23 mouse cellular contexts compared by ENCODE assay signal in the genomic region with DNA sequence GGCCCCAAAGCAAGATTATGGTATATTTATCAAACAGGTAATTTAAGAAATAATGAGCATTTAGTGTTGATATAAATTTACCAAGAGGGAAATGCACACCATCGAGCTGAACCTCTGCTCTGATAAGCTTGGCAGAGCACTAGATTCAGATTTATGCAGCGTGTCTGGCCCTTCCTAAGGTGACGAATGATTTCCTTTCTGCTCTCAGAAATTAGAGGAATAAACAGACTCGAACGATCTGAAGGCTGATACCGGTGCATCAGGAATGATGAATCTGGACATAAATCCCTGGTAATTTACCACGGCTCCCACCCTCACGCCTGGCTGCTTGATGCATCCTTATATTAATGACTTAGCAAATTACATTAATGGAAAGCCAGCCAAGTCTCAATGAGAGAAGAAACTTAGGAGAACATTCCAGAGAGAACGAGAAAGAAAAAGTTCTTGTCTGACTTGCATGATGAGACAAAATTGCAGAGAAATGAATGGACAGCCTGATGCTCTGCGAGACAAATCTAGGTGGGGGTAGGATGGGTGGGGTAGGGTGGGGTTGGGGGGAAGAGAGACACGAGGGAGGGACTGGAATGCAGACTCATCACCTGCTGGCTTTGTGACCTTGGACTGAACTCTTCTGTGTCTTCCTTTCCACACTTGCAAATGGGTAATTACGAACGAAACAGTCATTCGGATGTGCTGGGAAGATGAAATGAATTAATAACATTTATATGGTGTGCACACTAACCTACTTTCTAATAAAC.
"Had no signal": no experiment of that assay in that cellular context is flagged by ENCODE, and none has a peak within 500 bp of the region (broad histone marks: within the 10 kb centered on the region; RNA-seq: fewer than 3 reads in every experiment).

No protein-coding gene starts in this region.

- ATAC-seq: liver, postnatal 0 days had no signal

- H3K9ac ChIP-seq: limb, embryonic 12.5 days; limb, embryonic 15.5 days; liver, embryonic 14.5 days; liver, postnatal 0 days; lung, embryonic 15.5 days; neural tube, embryonic 12.5 days; neural tube, embryonic 15.5 days; stomach, embryonic 15.5 days had no signal

- H3K27me3 ChIP-seq: limb, embryonic 12.5 days; limb, embryonic 15.5 days; lung, embryonic 15.5 days; neural tube, embryonic 12.5 days; neural tube, embryonic 15.5 days; stomach, embryonic 15.5 days had no signal

- H3K36me3 ChIP-seq: limb, embryonic 12.5 days; limb, embryonic 15.5 days; lung, embryonic 15.5 days; neural tube, embryonic 12.5 days; neural tube, embryonic 15.5 days; stomach, embryonic 15.5 days had no signal

- DNase-seq: kidney, adult 11 months; kidney, adult 8-10 months; kidney, postnatal 14 days; layer of hippocampus, postnatal 36 days; left cerebral cortex, postnatal 4 days; liver, postnatal 0 days; lung, postnatal 10 days; lung, postnatal 4 days; midbrain, embryonic 14.5 days; right cerebral cortex, adult 18-20 months; right cerebral cortex, postnatal 14 days; right cerebral cortex, postnatal 4 days; thymus, adult 18-20 months; thymus, postnatal 36 days had no signal

- H3K4me2 ChIP-seq: limb, embryonic 12.5 days; limb, embryonic 15.5 days; liver, embryonic 11.5 days; lung, embryonic 15.5 days; midbrain, embryonic 11.5 days; neural tube, embryonic 12.5 days; neural tube, embryonic 15.5 days; stomach, embryonic 15.5 days had no signal

- H3K4me1 ChIP-seq: limb, embryonic 15.5 days; neural tube, embryonic 12.5 days; stomach, embryonic 15.5 days had no signal

- H3K4me3 ChIP-seq: limb, embryonic 12.5 days; limb, embryonic 15.5 days; lung, embryonic 15.5 days; neural tube, embryonic 12.5 days; neural tube, embryonic 15.5 days; stomach, embryonic 15.5 days had no signal

- H3K9me3 ChIP-seq: limb, embryonic 12.5 days; limb, embryonic 15.5 days; lung, embryonic 15.5 days; neural tube, embryonic 12.5 days; neural tube, embryonic 15.5 days; stomach, embryonic 15.5 days had no signal

- H3K27ac ChIP-seq: limb, embryonic 12.5 days; limb, embryonic 15.5 days; liver, embryonic 14.5 days; lung, embryonic 15.5 days; neural tube, embryonic 12.5 days; neural tube, embryonic 15.5 days; stomach, embryonic 15.5 days had no signal
